Mouse (Mus musculus): Measurements from ENCODE around the gene Dcaf5.

Gene Dcaf5

DNA sequence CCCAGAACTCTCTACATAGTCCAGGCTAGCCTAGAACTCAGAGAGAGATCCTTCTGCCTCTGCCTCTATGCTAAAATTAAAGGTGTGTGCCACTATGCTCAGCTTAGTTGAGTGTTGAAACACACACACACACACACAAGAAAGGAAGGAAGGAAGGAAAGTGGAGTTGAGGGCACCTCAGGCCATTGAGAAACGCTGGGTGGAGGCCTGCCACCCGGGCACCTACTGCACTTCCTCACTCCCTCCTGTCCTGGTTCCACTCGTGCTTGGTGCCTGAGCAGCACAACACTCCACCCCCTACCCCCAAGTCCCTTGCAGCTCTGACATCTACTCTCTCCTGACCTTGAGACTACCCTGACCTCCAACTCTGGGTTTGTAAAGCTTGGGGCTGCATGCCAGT, 146.7 kb downstream of the Dcaf5 start:
- in situ Hi-C loops (cut with MboI, MseI) = no loop called here

DNA sequence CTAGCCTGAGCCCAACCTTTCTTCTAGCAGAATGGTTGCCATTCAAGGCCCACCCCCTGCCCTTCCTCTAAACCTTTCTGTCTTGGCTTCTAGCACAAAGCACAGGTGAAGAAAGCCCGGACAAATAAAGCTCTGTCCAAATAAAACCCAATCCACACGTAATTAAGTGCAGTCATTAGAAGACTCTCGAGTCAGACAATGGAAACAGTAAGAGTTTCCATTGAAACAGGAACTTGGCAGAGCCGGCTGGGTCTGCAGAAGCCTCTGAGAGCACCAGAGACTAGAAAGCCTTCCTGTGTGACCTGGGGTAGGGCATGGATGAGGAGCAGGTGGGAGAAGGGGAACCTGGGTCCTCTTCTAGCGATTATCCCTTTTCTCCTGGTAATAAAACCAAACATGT, 150.5 kb downstream of the Dcaf5 start:
- in situ Hi-C loops (cut with MboI, MseI) = no loop called here

Measured in T-helper 17 cell (primary cell).